Mouse (Mus musculus): ENCODE data around the gene Dscam. TPM values are rescaled to one million over a fixed set of nuclear protein-coding genes. Genes with fewer than 3 reads are reported as not detected.

The Dscam gene
- polyA plus RNA-seq, 1 experiment from 2014 or later, result 4.8 TPM

DNA sequence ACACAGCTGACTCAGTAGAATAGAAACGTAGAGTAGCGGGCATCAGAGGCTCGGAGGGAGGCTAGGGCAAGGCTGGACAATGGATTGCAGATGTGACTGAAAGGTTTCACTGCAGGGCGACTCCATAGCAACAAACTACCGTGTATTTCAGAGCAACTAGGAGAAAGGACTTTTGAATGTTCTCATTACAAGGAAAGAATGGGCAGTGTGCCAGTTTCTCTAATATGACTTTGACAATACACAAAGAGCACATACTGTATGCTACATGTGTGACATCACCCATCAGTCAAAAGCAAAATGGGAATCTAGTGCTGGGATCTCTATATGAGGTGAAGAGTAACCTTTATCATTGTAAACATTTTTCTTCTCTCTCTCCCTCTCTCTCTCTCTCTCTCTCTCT, 382.3 kb downstream of the Dscam start:
- Histone ChIP-seq H3K9me3 (no peaks in the 10 kb centered on the region), H3K4me1 (peaks cover 7% of the 10 kb centered on the region), H3K4me2 (replicated peaks) (no peak overlapping the region), H3K9ac (replicated peaks) (no peak overlapping the region), H3K27ac (replicated peaks) (no peak overlapping the region), H3K27me3 (0 out of 2 replicates have a peak, but pooled peaks cover 6% of the 10 kb centered on the region), H3K36me3 (no peaks in the 10 kb centered on the region), H3K4me3 (no peak overlapping the region)
- 54% methylated on average over 5 of the region's 5 CpGs for WGBS
- ATAC-seq (ENCODE audit: low FRiP score, low read depth), result no peak

DNA sequence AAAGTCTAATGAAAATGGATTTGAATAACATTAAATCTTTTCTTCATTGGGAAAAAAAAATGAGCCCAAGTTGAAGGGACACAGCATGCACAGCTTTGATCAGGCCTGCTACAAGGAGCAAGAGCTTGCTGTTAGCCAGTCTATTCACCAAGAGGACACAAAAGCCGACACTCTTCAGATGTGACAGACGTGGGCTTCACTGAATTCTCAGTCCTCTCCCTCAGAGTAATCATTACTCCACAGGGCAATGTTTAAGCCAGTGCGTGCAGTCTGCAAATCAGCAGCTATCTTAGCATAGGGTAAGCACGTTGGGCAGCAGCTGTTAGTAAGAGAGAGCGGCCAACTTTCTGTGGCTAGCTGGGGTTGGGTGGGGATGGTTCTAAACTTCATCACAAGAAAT, 391.5 kb downstream of the Dscam start:
- H3K4me3 ChIP-seq, result no peak overlapping the region
- no peaks in the 10 kb centered on the region for H3K36me3 ChIP-seq
- 18% methylated on average over 5 of the region's 5 CpGs for WGBS
- H3K4me1 ChIP-seq, result peaks cover 9% of the 10 kb centered on the region
- peak; percentile 96 for ATAC-seq (ENCODE audit: low FRiP score, low read depth)
- H3K4me2 ChIP-seq (replicated peaks), result 0 out of 2 replicates have a peak overlapping the region, but pooled peaks have one; percentile 2
- H3K9me3 ChIP-seq, result no peaks in the 10 kb centered on the region
- no peaks in the 10 kb centered on the region for H3K27me3 ChIP-seq
- no peak overlapping the region for H3K9ac ChIP-seq (replicated peaks)
- peak overlapping the region; percentile 75 for H3K27ac ChIP-seq (replicated peaks)

DNA sequence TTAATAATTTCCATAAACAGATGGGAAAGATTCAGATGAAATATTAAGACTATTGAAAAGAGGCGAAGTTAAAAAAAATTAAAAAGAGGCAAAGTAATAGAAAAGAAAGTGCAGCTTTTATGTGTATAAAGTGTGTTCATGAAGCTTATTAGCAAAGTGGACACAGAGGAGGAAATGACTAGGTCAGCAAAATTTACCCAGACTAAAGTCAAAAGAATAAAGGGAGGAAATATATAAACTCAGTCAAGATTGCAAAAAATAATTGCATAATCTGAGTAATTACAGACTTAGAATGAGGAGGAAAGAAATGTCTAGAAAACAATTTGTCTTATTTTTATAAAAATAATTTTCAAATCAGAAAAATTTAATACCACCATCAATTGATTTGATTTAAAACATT, 396.3 kb downstream of the Dscam start:
- Histone ChIP-seq H3K36me3 (no peaks in the 10 kb centered on the region), H3K27me3 (no peaks in the 10 kb centered on the region), H3K4me2 (replicated peaks) (no peak overlapping the region), H3K9me3 (no peaks in the 10 kb centered on the region), H3K4me1 (peaks cover 4% of the 10 kb centered on the region), H3K9ac (replicated peaks) (no peak overlapping the region), H3K27ac (replicated peaks) (no peak overlapping the region), H3K4me3 (no peak overlapping the region)
- 80% methylated on average over 1 of the region's 1 CpGs for WGBS
- ATAC-seq (ENCODE audit: low FRiP score, low read depth), result no peak

DNA sequence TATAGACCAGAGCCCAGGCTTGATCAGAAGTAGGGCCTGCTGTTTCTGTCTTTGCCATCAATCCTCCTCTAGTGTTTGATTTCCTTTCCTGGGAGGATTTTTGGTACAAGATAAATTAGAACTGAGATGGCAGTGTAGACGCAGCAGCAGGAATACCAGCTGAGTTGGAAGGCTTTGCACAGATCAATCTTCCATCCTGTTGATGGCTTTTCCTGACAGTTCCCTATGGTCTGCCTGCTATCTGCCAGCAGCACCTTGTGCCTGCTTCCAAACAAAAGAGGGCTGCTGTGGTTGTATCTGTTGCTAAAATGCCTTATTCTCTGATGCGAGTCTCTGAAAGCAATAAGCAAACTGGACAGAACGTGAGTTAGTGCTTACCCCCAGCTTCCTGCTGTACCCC, 402.6 kb downstream of the Dscam start:
- Histone ChIP-seq H3K9ac (replicated peaks) (no peak overlapping the region), H3K36me3 (no peaks in the 10 kb centered on the region), H3K4me3 (no peak overlapping the region), H3K9me3 (no peaks in the 10 kb centered on the region), H3K27ac (replicated peaks) (peak overlapping the region; percentile 72), H3K4me1 (peaks cover 7% of the 10 kb centered on the region; the same call in 1 of the 2 replicates), H3K4me2 (replicated peaks) (no peak overlapping the region), H3K27me3 (no peaks in the 10 kb centered on the region)
- WGBS, result 71% methylated on average over 3 of the region's 3 CpGs
- ATAC-seq (ENCODE audit: low FRiP score, low read depth), result no peak

DNA sequence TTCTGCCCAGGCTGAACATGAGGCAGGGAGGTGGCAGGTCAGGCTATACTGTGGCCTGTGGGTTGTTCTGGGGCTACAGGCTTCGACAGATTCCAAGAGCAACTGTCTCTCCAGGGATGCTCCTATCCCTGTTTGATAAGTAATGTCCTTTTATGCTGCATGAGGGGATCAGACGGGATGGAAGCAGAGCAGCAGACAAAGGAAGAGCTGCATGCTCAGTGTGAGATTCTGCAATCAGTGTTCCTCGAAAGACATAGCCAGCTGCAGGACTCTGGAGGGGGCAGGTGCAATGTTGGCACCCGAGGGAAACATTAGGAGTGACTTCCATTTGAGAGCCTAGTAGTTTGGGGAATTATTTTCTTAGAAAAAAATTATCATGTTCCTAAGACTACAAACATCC, 403.0 kb downstream of the Dscam start:
- Histone ChIP-seq H3K4me2 (replicated peaks) (no peak overlapping the region), H3K27me3 (no peaks in the 10 kb centered on the region), H3K4me1 (peaks cover 7% of the 10 kb centered on the region; the same call in 1 of the 2 replicates), H3K27ac (replicated peaks) (peak overlapping the region; percentile 72), H3K36me3 (no peaks in the 10 kb centered on the region), H3K4me3 (no peak overlapping the region), H3K9ac (replicated peaks) (no peak overlapping the region), H3K9me3 (no peaks in the 10 kb centered on the region)
- ATAC-seq (ENCODE audit: low FRiP score, low read depth), result no peak
- 24% methylated on average over 4 of the region's 4 CpGs for WGBS

DNA sequence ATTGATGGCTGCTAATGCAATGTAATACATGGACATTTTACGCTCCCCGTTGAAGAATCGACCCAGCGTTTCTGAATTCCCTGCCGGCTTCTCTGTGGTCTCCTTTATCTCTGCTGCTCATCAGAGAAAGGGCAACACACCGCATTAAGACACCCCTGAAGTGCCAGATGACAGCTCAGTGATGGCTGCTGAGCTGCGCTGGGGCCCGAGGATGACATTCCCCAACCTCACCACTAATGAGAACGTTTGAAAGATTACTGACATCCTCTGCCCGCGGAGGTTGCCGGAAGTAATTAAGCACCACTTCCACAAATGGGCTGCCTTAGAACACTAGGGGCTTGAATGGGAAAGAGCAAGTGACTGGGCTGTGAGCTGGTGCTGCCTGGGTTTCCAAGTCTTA, 409.3 kb downstream of the Dscam start:
- Histone ChIP-seq H3K9me3 (no peaks in the 10 kb centered on the region), H3K9ac (replicated peaks) (no peak overlapping the region), H3K4me3 (no peak overlapping the region), H3K27ac (replicated peaks) (peak overlapping the region; percentile 72), H3K4me1 (peaks cover 42% of the 10 kb centered on the region), H3K4me2 (replicated peaks) (no peak overlapping the region), H3K27me3 (peaks cover 3% of the 10 kb centered on the region; the same call in 1 of the 2 replicates), H3K36me3 (no peaks in the 10 kb centered on the region)
- 49% methylated on average over 12 of the region's 12 CpGs for WGBS
- ATAC-seq (ENCODE audit: low FRiP score, low read depth), result peak; percentile 45

DNA sequence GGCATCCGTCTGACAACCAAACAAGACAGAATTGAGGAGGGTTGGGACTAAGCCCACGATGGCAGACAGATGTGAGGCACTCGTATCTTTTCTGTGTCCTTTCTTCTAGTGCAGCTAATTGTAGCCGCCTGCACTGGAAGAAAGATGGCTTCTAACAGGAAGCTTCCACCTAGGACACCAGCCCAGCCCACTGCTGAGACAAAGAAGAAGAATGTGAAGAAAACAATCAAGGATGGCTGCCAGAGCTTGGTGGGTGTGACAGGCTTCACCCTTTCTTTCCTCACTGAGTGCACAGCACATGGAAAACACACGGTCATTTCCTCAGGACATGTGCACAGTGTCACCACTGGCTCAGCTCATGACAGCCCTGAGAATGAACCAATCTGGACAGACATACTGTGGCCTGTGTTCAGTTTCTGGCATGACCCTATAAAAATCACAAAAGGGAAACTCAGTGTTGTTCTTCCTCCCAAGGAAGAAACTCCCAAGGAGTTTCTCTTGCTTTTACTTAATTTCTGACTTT, 411.4 kb downstream of the Dscam start:
- Histone ChIP-seq H3K4me3 (no peak overlapping the region), H3K36me3 (no peaks in the 10 kb centered on the region), H3K4me1 (peaks cover 55% of the 10 kb centered on the region), H3K27me3 (peaks cover 3% of the 10 kb centered on the region; the same call in 1 of the 2 replicates), H3K27ac (replicated peaks) (no peak overlapping the region), H3K4me2 (replicated peaks) (no peak overlapping the region), H3K9ac (replicated peaks) (no peak overlapping the region), H3K9me3 (no peaks in the 10 kb centered on the region)
- ATAC-seq (ENCODE audit: low FRiP score, low read depth), result no peak
- 47% methylated on average over 5 of the region's 5 CpGs for WGBS

DNA sequence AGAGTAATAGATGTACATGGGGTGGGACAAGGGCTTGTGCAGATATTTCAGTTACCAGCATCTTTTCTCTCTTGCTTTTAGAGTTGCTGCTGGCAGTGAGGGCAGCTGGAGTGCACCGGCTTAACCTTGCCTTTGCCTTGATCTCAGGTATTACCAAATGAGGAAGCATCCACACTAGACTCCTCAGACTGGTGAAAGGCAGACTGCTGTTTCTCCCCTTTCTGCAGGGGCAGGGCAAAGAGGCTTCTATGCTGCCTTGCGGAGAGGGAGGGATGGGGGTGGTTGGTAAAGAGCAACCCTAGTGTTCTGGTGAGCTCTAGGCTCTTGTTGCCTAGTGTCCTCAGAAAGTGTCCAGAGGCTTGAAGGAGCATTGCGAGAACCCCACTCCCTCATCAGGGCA, 412.2 kb downstream of the Dscam start:
- Histone ChIP-seq H3K36me3 (no peaks in the 10 kb centered on the region), H3K4me2 (replicated peaks) (no peak overlapping the region), H3K4me1 (peaks cover 61% of the 10 kb centered on the region), H3K9ac (replicated peaks) (no peak overlapping the region), H3K9me3 (no peaks in the 10 kb centered on the region), H3K4me3 (no peak overlapping the region), H3K27me3 (peaks cover 3% of the 10 kb centered on the region; the same call in 1 of the 2 replicates), H3K27ac (replicated peaks) (0 out of 2 replicates have a peak overlapping the region, but pooled peaks have one; percentile 78)
- ATAC-seq (ENCODE audit: low FRiP score, low read depth), result no peak
- 67% methylated on average over 3 of the region's 3 CpGs for WGBS

DNA sequence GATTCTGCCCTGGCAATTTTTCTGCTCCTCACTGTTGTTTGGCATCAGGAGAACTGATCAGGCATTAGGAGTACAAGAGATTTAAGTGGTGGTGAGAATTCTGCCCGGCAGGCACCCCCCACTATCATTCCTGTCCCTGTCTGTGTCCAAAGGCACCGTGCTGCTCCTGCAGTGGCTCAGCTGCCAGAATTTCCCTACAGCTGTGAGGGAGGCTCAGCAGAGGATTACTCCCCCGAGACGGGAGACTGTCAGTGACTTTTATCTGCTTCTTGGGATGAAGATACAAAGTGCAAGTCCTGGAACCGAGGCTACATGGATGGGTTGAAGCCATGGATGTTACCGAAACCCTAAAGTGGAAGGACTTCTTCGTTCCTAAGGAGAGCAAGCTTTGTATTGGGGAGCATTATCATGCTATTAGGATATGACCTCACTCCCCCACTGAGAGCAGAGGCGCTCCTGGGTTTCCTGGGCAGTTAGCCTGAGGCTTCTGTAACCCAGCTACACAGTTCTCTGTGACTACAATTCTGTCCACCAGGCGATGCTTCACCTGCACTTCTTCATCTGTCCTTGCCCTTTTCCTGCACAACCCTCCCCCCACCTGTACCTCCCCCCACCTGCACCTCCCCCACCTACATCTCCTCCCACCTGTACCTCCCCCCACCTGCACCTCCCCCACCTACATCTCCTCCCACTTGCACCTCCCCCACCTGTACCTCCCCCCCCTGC, 412.8 kb downstream of the Dscam start:
- Histone ChIP-seq H3K27ac (replicated peaks) (peak overlapping the region; percentile 78), H3K27me3 (peaks cover 3% of the 10 kb centered on the region; the same call in 1 of the 2 replicates), H3K4me3 (no peak overlapping the region), H3K4me2 (replicated peaks) (peak overlapping the region; percentile 32), H3K9ac (replicated peaks) (no peak overlapping the region), H3K36me3 (no peaks in the 10 kb centered on the region), H3K4me1 (peaks cover 61% of the 10 kb centered on the region), H3K9me3 (no peaks in the 10 kb centered on the region)
- 2% methylated on average over 9 of the region's 9 CpGs for WGBS
- ATAC-seq (ENCODE audit: low FRiP score, low read depth), result no peak

DNA sequence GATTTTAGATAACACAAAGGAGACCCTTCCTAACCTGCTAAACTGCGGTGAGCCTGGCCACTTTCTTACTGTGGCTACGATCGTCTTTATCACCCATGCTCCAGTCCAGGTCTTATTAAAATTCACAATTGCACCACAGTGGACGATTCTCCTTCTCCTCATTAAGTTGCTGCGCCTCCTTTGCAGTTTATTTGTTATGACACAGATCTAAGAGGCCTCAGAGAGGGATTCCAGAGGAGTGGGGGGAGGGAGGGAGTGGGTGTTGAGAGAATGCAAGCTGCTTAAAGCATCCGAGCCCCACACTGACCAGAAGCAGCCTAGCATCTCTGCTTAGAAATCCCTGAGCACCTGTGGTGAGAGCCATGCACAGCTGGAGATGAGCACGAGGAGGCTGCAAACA, 413.6 kb downstream of the Dscam start:
- peak; percentile 62 for ATAC-seq (ENCODE audit: low FRiP score, low read depth)
- 5% methylated on average over 7 of the region's 7 CpGs for WGBS
- H3K4me1 ChIP-seq, result peaks cover 61% of the 10 kb centered on the region
- peaks cover 3% of the 10 kb centered on the region; the same call in 1 of the 2 replicates for H3K27me3 ChIP-seq
- peak overlapping the region; percentile 78 for H3K27ac ChIP-seq (replicated peaks)
- peak overlapping the region; percentile 32; the same call in 1 of the 2 replicates for H3K4me2 ChIP-seq (replicated peaks)
- H3K9me3 ChIP-seq, result no peaks in the 10 kb centered on the region
- no peak overlapping the region for H3K4me3 ChIP-seq
- H3K36me3 ChIP-seq, result no peaks in the 10 kb centered on the region
- H3K9ac ChIP-seq (replicated peaks), result 0 out of 2 replicates have a peak overlapping the region, but pooled peaks have one; percentile 24

DNA sequence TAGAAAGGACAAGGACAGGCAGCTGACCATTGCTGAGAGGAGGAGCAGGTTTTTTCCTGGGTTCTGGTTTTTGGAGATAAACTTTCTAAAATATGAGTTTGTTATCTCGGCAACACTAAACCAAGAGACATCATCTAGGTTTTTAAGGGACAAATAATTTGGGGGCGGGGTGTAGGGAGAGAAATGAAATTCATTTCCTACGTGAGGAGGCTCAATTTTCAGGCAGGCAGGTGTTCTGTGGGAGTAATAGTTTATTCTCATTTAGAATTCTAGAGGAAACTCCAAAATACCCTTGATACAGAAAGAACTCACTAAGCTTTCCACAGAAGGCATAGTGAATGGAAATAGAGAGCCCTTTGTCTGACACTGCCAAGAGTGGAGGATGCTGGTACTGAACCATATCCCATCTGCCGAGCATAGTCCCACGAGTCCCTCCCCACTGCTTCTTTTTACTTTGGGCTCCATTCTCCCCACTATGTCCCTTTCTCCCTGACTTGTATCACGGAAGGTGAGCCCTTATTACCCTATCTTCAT, 415.5 kb downstream of the Dscam start:
- 0 out of 2 replicates have a peak overlapping the region, but pooled peaks have one; percentile 30 for H3K27ac ChIP-seq (replicated peaks)
- 67% methylated on average over 6 of the region's 6 CpGs for WGBS
- no peak overlapping the region for H3K9ac ChIP-seq (replicated peaks)
- H3K36me3 ChIP-seq, result no peaks in the 10 kb centered on the region
- H3K27me3 ChIP-seq, result peaks cover 3% of the 10 kb centered on the region; the same call in 1 of the 2 replicates
- H3K4me1 ChIP-seq, result peaks cover 45% of the 10 kb centered on the region
- H3K4me3 ChIP-seq, result no peak overlapping the region
- H3K9me3 ChIP-seq, result no peaks in the 10 kb centered on the region
- ATAC-seq (ENCODE audit: low FRiP score, low read depth), result no peak
- no peak overlapping the region for H3K4me2 ChIP-seq (replicated peaks)

DNA sequence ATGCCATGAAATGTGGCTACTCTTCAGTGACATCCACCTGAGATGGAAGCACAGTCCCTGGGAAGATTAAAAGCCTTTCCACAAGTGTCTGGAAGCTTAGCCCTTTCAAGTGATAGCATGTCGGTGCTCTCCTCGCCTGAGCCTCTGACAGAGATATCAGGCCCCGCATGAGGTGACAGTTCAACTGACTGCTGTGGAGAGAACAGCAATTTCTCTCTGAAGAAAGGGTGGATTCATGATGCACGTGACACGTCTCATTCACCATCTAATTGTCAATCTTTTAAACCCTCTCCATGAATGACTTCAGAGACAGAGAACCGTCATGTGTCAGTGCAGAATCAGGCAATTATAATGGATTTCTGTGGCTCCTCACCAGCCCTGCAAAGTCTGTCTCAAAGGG, 416.2 kb downstream of the Dscam start:
- H3K36me3 ChIP-seq, result no peaks in the 10 kb centered on the region
- H3K27me3 ChIP-seq, result 0 out of 2 replicates have a peak, but pooled peaks cover 3% of the 10 kb centered on the region
- ATAC-seq (ENCODE audit: low FRiP score, low read depth), result no peak
- no peaks in the 10 kb centered on the region for H3K9me3 ChIP-seq
- no peak overlapping the region for H3K4me3 ChIP-seq
- peaks cover 45% of the 10 kb centered on the region for H3K4me1 ChIP-seq
- peak overlapping the region; percentile 30; the same call in 1 of the 2 replicates for H3K27ac ChIP-seq (replicated peaks)
- H3K4me2 ChIP-seq (replicated peaks), result no peak overlapping the region
- WGBS, result 29% methylated on average over 6 of the region's 6 CpGs
- no peak overlapping the region for H3K9ac ChIP-seq (replicated peaks)
